Mouse (Mus musculus): ENCODE measurements around the gene Gosr2. TPM values are rescaled to one million over a fixed set of nuclear protein-coding genes. Genes with fewer than 3 reads are reported as not detected.
A peak's percentile ranks its signal among the peaks of the same experiment; 100 is the strongest.

Gene Gosr2
- total RNA-seq, 2 experiments from 2014 or later = 31.1 to 32.8 TPM

GRCm38 (mm10) chr11:103647921-103648620, 49.6 kb downstream of the Gosr2 start:
- DNase-seq = no peak

GRCm38 (mm10) chr11:103646301-103646700, 51.4 kb downstream of the Gosr2 start:
- DNase-seq = peak in 1 of 2 experiments; percentile 22

- peak; percentile 18 to 27 for DNase-seq
Observed at GRCm38 (mm10) chr11:103645731-103646130, 52.0 kb downstream of the Gosr2 start.

- DNase-seq = no peak
Observed at GRCm38 (mm10) chr11:103643211-103643610, 54.5 kb downstream of the Gosr2 start.

- peak; percentile 26 to 69 for DNase-seq
Observed at GRCm38 (mm10) chr11:103639407-103639946, 58.2 kb downstream of the Gosr2 start.

GRCm38 (mm10) chr11:103638790-103639189, 58.9 kb downstream of the Gosr2 start, which contains the start of gene Lyzl6:
Lyzl6 (minus strand) TSS chr11:103638890.
- no peak for DNase-seq

- DNase-seq = no peak
Observed at GRCm38 (mm10) chr11:103636261-103636660, 61.4 kb downstream of the Gosr2 start.

GRCm38 (mm10) chr11:103635481-103635880, 62.2 kb downstream of the Gosr2 start:
- DNase-seq = no peak

- no peak for DNase-seq
Observed at GRCm38 (mm10) chr11:103634806-103635205, 62.9 kb downstream of the Gosr2 start.

- DNase-seq = no peak
Observed at GRCm38 (mm10) chr11:103627453-103627852, 70.2 kb downstream of the Gosr2 start.

Other genes with a start within 250 kb of the Gosr2 start
- gene Lrrc37a, start 193.3 kb downstream of the Gosr2 start, total RNA-seq (2021) = not detected
- gene Gm884, start 76.8 kb downstream of the Gosr2 start, total RNA-seq (2021) = not detected
- not detected for gene Lyzl6, start 59.0 kb downstream of the Gosr2 start, total RNA-seq (2021)
- not detected for gene Rprml, start 48.3 kb downstream of the Gosr2 start, total RNA-seq (2021)
- gene Wnt9b, start 51.9 kb upstream of the Gosr2 start, total RNA-seq (2021) = under 1 TPM; 0.77 to 0.79 TPM
- not detected for gene Wnt3, start 76.3 kb upstream of the Gosr2 start, total RNA-seq (2021)

Measured in heart, adult 18-20 months (tissue).